Mouse (Mus musculus): ENCODE results near the gene Hist2h2aa1. TPM values are rescaled to one million over a fixed set of nuclear protein-coding genes. Genes with fewer than 3 reads are reported as not detected.
"Not testable (repeated sequence)": the region's sequence is repeated elsewhere in the genome, so short reads cannot be mapped to it uniquely, and the experiment has no call there.

Gene Hist2h2aa1
- total RNA-seq, 2 experiments from 2014 or later, result 3.0 to 6.9 TPM

- no peak for DNase-seq (ENCODE audit: extremely low spot score in 1 of 2, low spot score in 1 of 2)
Observed at GRCm38 (mm10) chr3:96228828-96229227, 16.5 kb upstream of the Hist2h2aa1 start.

GRCm38 (mm10) chr3:96230404-96230803, 14.9 kb upstream of the Hist2h2aa1 start:
- no peak for DNase-seq (ENCODE audit: extremely low spot score in 1 of 2, low spot score in 1 of 2)

GRCm38 (mm10) chr3:96230910-96231757, 14.2 kb upstream of the Hist2h2aa1 start:
- no peak for DNase-seq (ENCODE audit: extremely low spot score in 1 of 2, low spot score in 1 of 2)

GRCm38 (mm10) chr3:96231758-96232120, 13.6 kb upstream of the Hist2h2aa1 start:
- no peak for DNase-seq (ENCODE audit: extremely low spot score in 1 of 2, low spot score in 1 of 2)

GRCm38 (mm10) chr3:96234914-96235313, 10.4 kb upstream of the Hist2h2aa1 start:
- no peak for DNase-seq (ENCODE audit: extremely low spot score in 1 of 2, low spot score in 1 of 2)

GRCm38 (mm10) chr3:96235836-96236235, 9.5 kb upstream of the Hist2h2aa1 start:
- no peak for DNase-seq (ENCODE audit: extremely low spot score in 1 of 2, low spot score in 1 of 2)

- DNase-seq (ENCODE audit: extremely low spot score in 1 of 2, low spot score in 1 of 2), result no peak
Observed at GRCm38 (mm10) chr3:96236834-96237334, 8.4 kb upstream of the Hist2h2aa1 start.

GRCm38 (mm10) chr3:96237335-96237903, 7.9 kb upstream of the Hist2h2aa1 start:
- DNase-seq (ENCODE audit: extremely low spot score in 1 of 2, low spot score in 1 of 2), result no peak

- DNase-seq (ENCODE audit: extremely low spot score in 1 of 2, low spot score in 1 of 2), result no peak
Observed at GRCm38 (mm10) chr3:96237904-96238511, 7.3 kb upstream of the Hist2h2aa1 start.

GRCm38 (mm10) chr3:96238954-96239793, 6.1 kb upstream of the Hist2h2aa1 start, which contains the start of gene Hist2h3c2:
TSS of gene Hist2h3c2 (minus strand) at chr3:96239127.
- not testable (repeated sequence) for DNase-seq (ENCODE audit: extremely low spot score in 1 of 2, low spot score in 1 of 2)

GRCm38 (mm10) chr3:96239949-96240798, 5.1 kb upstream of the Hist2h2aa1 start, which contains the start of gene Hist2h2aa2:
TSS of gene Hist2h2aa2 (minus strand) at chr3:96240276.
- peak; percentile 95 to 97 for DNase-seq (ENCODE audit: extremely low spot score in 1 of 2, low spot score in 1 of 2)

- DNase-seq (ENCODE audit: extremely low spot score in 1 of 2, low spot score in 1 of 2), result no peak
Observed at GRCm38 (mm10) chr3:96240799-96241197, 4.5 kb upstream of the Hist2h2aa1 start.

- no peak for DNase-seq (ENCODE audit: extremely low spot score in 1 of 2, low spot score in 1 of 2)
Observed at GRCm38 (mm10) chr3:96243921-96244572, 1.2 kb upstream of the Hist2h2aa1 start.

GRCm38 (mm10) chr3:96246018-96246417, 721 bp downstream of the Hist2h2aa1 start:
- not testable (repeated sequence) for DNase-seq (ENCODE audit: extremely low spot score in 1 of 2, low spot score in 1 of 2)

- DNase-seq (ENCODE audit: extremely low spot score in 1 of 2, low spot score in 1 of 2), result not testable (repeated sequence)
Observed at GRCm38 (mm10) chr3:96246427-96246856, 1.1 kb downstream of the Hist2h2aa1 start, which contains the start of gene Hist2h3c1. TSS of gene Hist2h3c1 (plus strand) at chr3:96246685.

GRCm38 (mm10) chr3:96247356-96248140, 2.3 kb downstream of the Hist2h2aa1 start:
- no peak for DNase-seq (ENCODE audit: extremely low spot score in 1 of 2, low spot score in 1 of 2)

GRCm38 (mm10) chr3:96248141-96249033, 3.1 kb downstream of the Hist2h2aa1 start:
- no peak for DNase-seq (ENCODE audit: extremely low spot score in 1 of 2, low spot score in 1 of 2)

All from layer of hippocampus, postnatal 25 days (tissue).